Mouse (Mus musculus) olfactory bulb, adult 2 months (tissue): Measurements from ENCODE around the gene Tmem43.

Experiments
- CTCF ChIP-seq: fragments of 200-500 bp; IDR thresholded peaks from 2 replicates; pipeline ENCODE4 v1.5.1; 2012; ENCODE audit warnings: low read depth, mild to moderate bottlenecking, low read length, moderate library complexity; ENCODE audit not compliant: insufficient read depth
- POLR2A ChIP-seq: fragments of 200-500 bp; IDR thresholded peaks from 2 replicates; pipeline ENCODE4 v1.6.1; 2012; ENCODE audit warnings: mild to moderate bottlenecking, low read depth, low read length, moderate library complexity; ENCODE audit not compliant: insufficient read depth

GRCm38 (mm10) chr6:91515545-91516449, 42.3 kb downstream of the Tmem43 start, which contains the start of the genes Xpc and Lsm3:
- TF ChIP-seq CTCF: no peak
- peak; percentile 56; the same call in 1 of the 2 replicates for TF ChIP-seq POLR2A
